Comparison of ENCODE assay signal across 17 mouse cellular contexts in genomic region chr7:69924551-69924950, GRCm38 (mm10).
"Had no signal": no experiment of that assay in that cellular context is flagged by ENCODE, and none has a peak within 500 bp of the region (broad histone marks: within the 10 kb centered on the region; RNA-seq: fewer than 3 reads in every experiment).

No protein-coding gene starts in this region.

- H3K4me3 ChIP-seq: left cerebral cortex, adult 2 months; liver, embryonic 13.5 days; midbrain, embryonic 12.5 days; myocyte; neural tube, embryonic 13.5 days; stomach, embryonic 15.5 days had no signal

- DNase-seq: kidney, adult 8-10 months; kidney, postnatal 25 days; layer of hippocampus, postnatal 36 days; liver, embryonic 13.5 days; lung, adult 2 months; lung, postnatal 14 days; lung, postnatal 4 days; retina, postnatal 1 day; right cerebral cortex, postnatal 25 days; spleen, adult 18-20 months; thymus, adult 18-20 months; thymus, postnatal 4 days had no signal

- H3K27ac ChIP-seq: left cerebral cortex, adult 2 months; liver, embryonic 13.5 days; midbrain, embryonic 12.5 days; neural tube, embryonic 13.5 days; stomach, embryonic 15.5 days had no signal
